Mouse (Mus musculus): ENCODE results near the gene Nudt2. TPM values are rescaled to one million over a fixed set of nuclear protein-coding genes. Genes with fewer than 3 reads are reported as not detected.

Nudt2 gene
- polyA plus RNA-seq, 1 experiment = 0.55 TPM

DNA sequence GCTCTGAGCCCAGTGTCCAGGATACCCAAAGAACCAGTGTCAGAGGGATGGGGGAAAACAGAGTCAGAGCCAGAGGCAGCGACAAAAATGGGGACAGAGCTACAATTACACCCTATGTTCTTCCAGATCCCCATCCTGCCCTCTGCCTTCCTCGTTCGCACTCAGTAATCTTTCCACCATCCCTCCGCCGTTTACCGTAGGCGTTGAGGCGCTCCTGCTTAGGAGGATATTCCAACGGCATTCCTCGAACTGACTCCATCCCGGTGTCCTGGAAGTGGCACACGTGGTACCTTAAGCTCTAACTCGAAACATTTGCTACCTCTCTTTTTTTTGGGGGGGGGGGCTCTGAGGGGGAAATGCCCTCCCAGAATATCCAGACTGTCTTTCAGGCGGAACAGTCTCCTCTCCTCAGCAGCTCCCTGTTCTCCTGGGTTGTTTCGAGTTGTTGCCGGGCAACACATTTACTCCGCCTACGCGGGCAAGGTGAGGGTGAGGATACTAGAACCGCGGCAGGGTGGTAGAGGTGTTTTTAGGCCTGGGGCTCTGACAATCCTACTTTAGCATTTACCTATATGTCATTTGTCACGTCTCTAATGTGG lies 42.5 kb downstream of the Nudt2 start:
- TF ChIP-seq GATA1 (IDR thresholded peaks at IDR 0.05; ENCODE audit: low read length) = no peak
- no peak for TF ChIP-seq TAL1 (IDR thresholded peaks at IDR 0.05; ENCODE audit: low read length)
- H3K4me3 ChIP-seq (replicated peaks) = peak overlapping the region; percentile 51
- peaks cover 27% of the 10 kb centered on the region for H3K4me1 ChIP-seq (ENCODE audit: control insufficient read depth)
- H3K27me3 ChIP-seq (ENCODE audit: control insufficient read depth) = peaks cover 46% of the 10 kb centered on the region
- no peaks in the 10 kb centered on the region for H3K9me3 ChIP-seq (ENCODE audit: control insufficient read depth, low read length)
- no peaks in the 10 kb centered on the region for H3K36me3 ChIP-seq (ENCODE audit: control insufficient read depth)

DNA sequence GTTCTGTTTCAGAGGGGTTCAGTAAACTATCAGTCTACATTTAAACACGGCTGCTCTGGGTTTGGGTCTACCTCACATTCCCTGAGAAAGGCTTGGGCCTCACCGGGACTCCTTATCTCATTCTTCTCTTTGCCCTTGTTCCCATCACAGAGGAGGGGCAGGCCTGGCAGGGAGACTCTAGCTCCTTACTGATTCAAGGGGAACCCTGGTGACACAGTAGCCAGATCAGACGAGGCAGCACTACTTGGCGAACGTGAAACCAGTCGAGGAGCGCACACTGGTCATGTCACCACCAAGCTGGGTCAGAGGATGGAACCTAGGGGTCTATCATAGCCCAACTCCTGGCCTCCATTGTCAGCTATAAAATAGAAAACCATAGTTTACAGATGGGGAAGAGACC lies 43.0 kb downstream of the Nudt2 start:
- H3K4me1 ChIP-seq (ENCODE audit: control insufficient read depth) = peaks cover 22% of the 10 kb centered on the region
- no peak overlapping the region for H3K4me3 ChIP-seq (replicated peaks)
- H3K27me3 ChIP-seq (ENCODE audit: control insufficient read depth) = peaks cover 42% of the 10 kb centered on the region
- no peaks in the 10 kb centered on the region for H3K9me3 ChIP-seq (ENCODE audit: control insufficient read depth, low read length)
- TF ChIP-seq TAL1 (IDR thresholded peaks at IDR 0.05; ENCODE audit: low read length) (no peak), GATA1 (IDR thresholded peaks at IDR 0.05; ENCODE audit: low read length) (no peak)
- H3K36me3 ChIP-seq (ENCODE audit: control insufficient read depth) = no peaks in the 10 kb centered on the region

GRCm38 (mm10) chr4:41513309-41513708 lies 48.4 kb downstream of the Nudt2 start:
- Histone ChIP-seq H3K27me3 (ENCODE audit: control insufficient read depth) (peaks cover 24% of the 10 kb centered on the region), H3K4me3 (replicated peaks) (no peak overlapping the region)

GRCm38 (mm10) chr4:41513714-41514113 lies 48.8 kb downstream of the Nudt2 start:
- H3K9me3 ChIP-seq (ENCODE audit: control insufficient read depth, low read length) = no peaks in the 10 kb centered on the region
- TF ChIP-seq TAL1 (IDR thresholded peaks at IDR 0.05; ENCODE audit: low read length) (no peak), GATA1 (IDR thresholded peaks at IDR 0.05; ENCODE audit: low read length) (no peak)
- H3K36me3 ChIP-seq (ENCODE audit: control insufficient read depth) = no peaks in the 10 kb centered on the region
- H3K4me1 ChIP-seq (ENCODE audit: control insufficient read depth) = no peaks in the 10 kb centered on the region
- no peak overlapping the region for H3K4me3 ChIP-seq (replicated peaks)
- H3K27me3 ChIP-seq (ENCODE audit: control insufficient read depth) = peaks cover 20% of the 10 kb centered on the region

More at GRCm38 (mm10) chr4:41513309-41513708, 48.4 kb downstream of the Nudt2 start:
- H3K4me1 ChIP-seq (ENCODE audit: control insufficient read depth) = no peaks in the 10 kb centered on the region
- no peak for TF ChIP-seq GATA1 (IDR thresholded peaks at IDR 0.05; ENCODE audit: low read length)
- no peak for TF ChIP-seq TAL1 (IDR thresholded peaks at IDR 0.05; ENCODE audit: low read length)
- H3K36me3 ChIP-seq (ENCODE audit: control insufficient read depth) = no peaks in the 10 kb centered on the region
- no peaks in the 10 kb centered on the region for H3K9me3 ChIP-seq (ENCODE audit: control insufficient read depth, low read length)

DNA sequence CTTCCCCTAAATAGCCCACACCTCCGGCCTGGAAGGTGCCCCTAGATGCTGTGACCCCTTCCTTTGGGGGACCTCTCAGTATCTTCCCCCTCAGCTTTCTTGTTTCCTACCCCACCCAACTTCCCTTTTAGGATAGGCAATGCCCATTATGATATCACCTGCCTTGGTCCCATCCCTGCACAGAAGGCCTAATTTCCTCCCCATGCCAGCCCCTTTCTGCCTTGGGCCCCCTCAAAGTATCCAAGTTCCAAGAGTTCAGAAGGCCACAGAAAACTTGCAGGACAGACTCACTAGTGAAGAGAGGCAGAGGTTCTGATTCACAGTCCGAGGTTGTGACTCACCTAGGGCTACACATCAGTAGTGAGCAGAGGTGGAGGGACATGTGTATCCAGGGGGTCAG lies 52.3 kb downstream of the Nudt2 start, which contains the start of gene 1110017D15Rik:
TSS of gene 1110017D15Rik (minus strand) at position 101 of the 400 bp plus-strand sequence.
- H3K4me1 ChIP-seq (ENCODE audit: control insufficient read depth) = no peaks in the 10 kb centered on the region
- H3K4me3 ChIP-seq (replicated peaks) = no peak within 1 kb of the TSS
- no peaks in the 10 kb centered on the region for H3K9me3 ChIP-seq (ENCODE audit: control insufficient read depth, low read length)
- H3K27me3 ChIP-seq (ENCODE audit: control insufficient read depth) = peaks cover 4% of the 10 kb centered on the region
- TF ChIP-seq TAL1 (IDR thresholded peaks at IDR 0.05; ENCODE audit: low read length) (no peak), GATA1 (IDR thresholded peaks at IDR 0.05; ENCODE audit: low read length) (no peak)
- H3K36me3 ChIP-seq (ENCODE audit: control insufficient read depth) = no peaks in the 10 kb centered on the region

DNA sequence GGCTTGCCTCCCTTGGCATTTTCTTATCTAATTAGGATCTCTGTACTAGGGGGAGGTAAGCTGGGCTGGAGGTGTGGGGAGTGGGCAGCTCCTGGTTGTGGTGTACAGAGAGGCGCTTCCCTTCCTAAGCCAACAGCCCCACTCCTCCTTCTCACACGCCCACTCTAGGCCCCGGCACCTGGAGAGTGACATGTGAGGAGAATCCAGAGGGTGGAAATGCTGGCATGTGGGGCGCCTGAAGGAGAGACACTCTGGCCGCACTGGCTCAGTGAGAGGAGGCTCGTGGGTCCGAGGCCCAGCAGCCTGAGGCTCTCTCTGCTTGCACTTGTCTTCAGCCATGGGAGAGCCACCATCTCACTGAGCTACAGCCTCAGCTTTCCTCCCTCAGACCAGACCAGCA lies 53.4 kb downstream of the Nudt2 start:
- no peaks in the 10 kb centered on the region for H3K36me3 ChIP-seq (ENCODE audit: control insufficient read depth)
- TF ChIP-seq TAL1 (IDR thresholded peaks at IDR 0.05; ENCODE audit: low read length) (no peak), GATA1 (IDR thresholded peaks at IDR 0.05; ENCODE audit: low read length) (no peak)
- H3K4me1 ChIP-seq (ENCODE audit: control insufficient read depth) = no peaks in the 10 kb centered on the region
- no peaks in the 10 kb centered on the region for H3K9me3 ChIP-seq (ENCODE audit: control insufficient read depth, low read length)
- peaks cover 4% of the 10 kb centered on the region; the same call in 1 of the 2 replicates for H3K27me3 ChIP-seq (ENCODE audit: control insufficient read depth)
- no peak overlapping the region for H3K4me3 ChIP-seq (replicated peaks)

GRCm38 (mm10) chr4:41519195-41519594 lies 54.2 kb downstream of the Nudt2 start:
- Histone ChIP-seq H3K9me3 (ENCODE audit: control insufficient read depth, low read length) (no peaks in the 10 kb centered on the region), H3K27me3 (ENCODE audit: control insufficient read depth) (peaks cover 2% of the 10 kb centered on the region; the same call in 1 of the 2 replicates), H3K4me1 (ENCODE audit: control insufficient read depth) (no peaks in the 10 kb centered on the region), H3K36me3 (ENCODE audit: control insufficient read depth) (no peaks in the 10 kb centered on the region), H3K4me3 (replicated peaks) (no peak overlapping the region)
- TF ChIP-seq TAL1 (IDR thresholded peaks at IDR 0.05; ENCODE audit: low read length) (no peak), GATA1 (IDR thresholded peaks at IDR 0.05; ENCODE audit: low read length) (no peak)

DNA sequence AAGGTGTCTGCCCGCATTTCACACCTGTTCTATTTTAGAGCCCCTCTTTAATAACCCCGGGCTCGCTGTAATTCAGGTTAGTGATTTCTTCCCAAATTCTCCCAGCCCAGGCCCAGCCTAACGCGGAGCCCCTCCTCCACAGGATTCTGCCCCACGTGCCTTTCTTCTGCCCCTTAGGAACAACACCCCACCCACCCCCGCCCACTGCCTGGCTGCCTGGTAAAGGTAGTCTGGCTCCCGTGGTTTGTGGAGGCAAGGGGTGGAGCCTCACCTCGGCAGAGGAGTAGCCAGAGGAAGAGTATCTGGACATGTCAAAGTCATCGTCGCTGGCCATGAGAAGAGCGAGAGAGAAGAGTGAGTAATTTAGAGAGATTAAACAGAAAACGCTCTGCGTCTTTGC lies 55.7 kb downstream of the Nudt2 start:
- TF ChIP-seq GATA1 (IDR thresholded peaks at IDR 0.05; ENCODE audit: low read length) = no peak
- no peak for TF ChIP-seq TAL1 (IDR thresholded peaks at IDR 0.05; ENCODE audit: low read length)
- Histone ChIP-seq H3K4me1 (ENCODE audit: control insufficient read depth) (no peaks in the 10 kb centered on the region), H3K9me3 (ENCODE audit: control insufficient read depth, low read length) (no peaks in the 10 kb centered on the region), H3K27me3 (ENCODE audit: control insufficient read depth) (peaks cover 2% of the 10 kb centered on the region), H3K36me3 (ENCODE audit: control insufficient read depth) (no peaks in the 10 kb centered on the region), H3K4me3 (replicated peaks) (no peak overlapping the region)

DNA sequence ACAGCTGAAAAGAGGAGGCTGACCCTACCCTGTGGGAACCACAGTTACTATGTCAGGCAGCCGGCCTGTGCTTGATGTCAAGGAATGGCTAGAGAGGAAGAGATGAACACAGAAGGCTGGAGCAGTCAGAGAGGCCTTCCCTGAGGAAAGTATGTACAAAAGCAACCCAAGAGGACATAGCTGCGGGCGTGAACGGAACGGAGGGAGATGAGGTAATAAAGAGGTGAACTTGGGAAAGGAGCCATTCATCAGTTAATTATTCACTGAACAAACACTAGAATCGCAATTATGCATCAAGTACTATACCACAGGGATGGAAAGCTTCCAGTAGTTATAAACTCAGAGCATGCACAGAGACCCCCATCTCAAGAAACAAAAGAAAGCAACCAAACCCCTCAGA lies 57.2 kb downstream of the Nudt2 start:
- Histone ChIP-seq H3K4me1 (ENCODE audit: control insufficient read depth) (no peaks in the 10 kb centered on the region), H3K9me3 (ENCODE audit: control insufficient read depth, low read length) (no peaks in the 10 kb centered on the region), H3K36me3 (ENCODE audit: control insufficient read depth) (no peaks in the 10 kb centered on the region), H3K27me3 (ENCODE audit: control insufficient read depth) (peaks cover 2% of the 10 kb centered on the region), H3K4me3 (replicated peaks) (no peak overlapping the region)
- TF ChIP-seq GATA1 (IDR thresholded peaks at IDR 0.05; ENCODE audit: low read length) (no peak), TAL1 (IDR thresholded peaks at IDR 0.05; ENCODE audit: low read length) (no peak)

GRCm38 (mm10) chr4:41522788-41523187 lies 57.8 kb downstream of the Nudt2 start:
- TF ChIP-seq GATA1 (IDR thresholded peaks at IDR 0.05; ENCODE audit: low read length) = no peak
- TF ChIP-seq TAL1 (IDR thresholded peaks at IDR 0.05; ENCODE audit: low read length) = no peak
- Histone ChIP-seq H3K27me3 (ENCODE audit: control insufficient read depth) (peaks cover 2% of the 10 kb centered on the region), H3K36me3 (ENCODE audit: control insufficient read depth) (no peaks in the 10 kb centered on the region), H3K4me1 (ENCODE audit: control insufficient read depth) (no peaks in the 10 kb centered on the region), H3K9me3 (ENCODE audit: control insufficient read depth, low read length) (no peaks in the 10 kb centered on the region), H3K4me3 (replicated peaks) (no peak overlapping the region)

All from erythroblast, embryonic 14.5 days (primary cell).